Mouse (Mus musculus) fibroblast of lung, adult 2 months (primary cell): ENCODE data around the gene Mapkapk5.
"Not testable (repeated sequence)": the region's sequence is repeated elsewhere in the genome, so short reads cannot be mapped to it uniquely, and the experiment has no call there.

ENCODE experiments used
- DNase-seq: peaks from one replicate; pipeline ENCODE4 v3.0.0-alpha.2; 2011; ENCODE audit warnings: low read depth

Gene Mapkapk5

GRCm38 (mm10) chr5:121562436-121562835 is 16.7 kb upstream of the Mapkapk5 start:
- DNase-seq, result no peak

- DNase-seq, result no peak
Measured at GRCm38 (mm10) chr5:121549196-121549595, 3.5 kb upstream of the Mapkapk5 start.

GRCm38 (mm10) chr5:121547084-121547483 is 1.4 kb upstream of the Mapkapk5 start:
- DNase-seq, result no peak

- no peak for DNase-seq
Measured at GRCm38 (mm10) chr5:121546530-121546895, 808 bp upstream of the Mapkapk5 start.

- DNase-seq, result no peak
Measured at GRCm38 (mm10) chr5:121544910-121545792, 554 bp downstream of the Mapkapk5 start, which contains the start of the genes Adam1a and Gm42878. Adam1a (minus strand) TSS chr5:121545482. Gm42878 (minus strand) TSS chr5:121545482.

GRCm38 (mm10) chr5:121543370-121543769 is 2.3 kb downstream of the Mapkapk5 start:
- DNase-seq, result no peak

GRCm38 (mm10) chr5:121541235-121541634 is 4.5 kb downstream of the Mapkapk5 start:
- no peak for DNase-seq

GRCm38 (mm10) chr5:121540066-121540465 is 5.6 kb downstream of the Mapkapk5 start:
- no peak for DNase-seq

GRCm38 (mm10) chr5:121537588-121537987 is 8.1 kb downstream of the Mapkapk5 start:
- no peak for DNase-seq

- no peak for DNase-seq
Measured at GRCm38 (mm10) chr5:121536921-121537555, 8.7 kb downstream of the Mapkapk5 start.

GRCm38 (mm10) chr5:121535116-121535515 is 10.6 kb downstream of the Mapkapk5 start:
- DNase-seq, result no peak

GRCm38 (mm10) chr5:121534521-121534920 is 11.2 kb downstream of the Mapkapk5 start:
- DNase-seq, result no peak

- DNase-seq, result no peak
Measured at GRCm38 (mm10) chr5:121526961-121527360, 18.7 kb downstream of the Mapkapk5 start.

- DNase-seq, result no peak
Measured at GRCm38 (mm10) chr5:121526526-121526925, 19.2 kb downstream of the Mapkapk5 start.

GRCm38 (mm10) chr5:121525774-121526450 is 19.8 kb downstream of the Mapkapk5 start:
- no peak for DNase-seq

- DNase-seq, result not testable (repeated sequence)
Measured at GRCm38 (mm10) chr5:121519758-121520157, 25.9 kb downstream of the Mapkapk5 start.

GRCm38 (mm10) chr5:121518983-121519382 is 26.7 kb downstream of the Mapkapk5 start:
- DNase-seq, result no peak

GRCm38 (mm10) chr5:121510009-121510408 is 35.7 kb downstream of the Mapkapk5 start:
- no peak for DNase-seq

- DNase-seq, result no peak
Measured at GRCm38 (mm10) chr5:121506846-121507245, 38.9 kb downstream of the Mapkapk5 start.

GRCm38 (mm10) chr5:121503231-121503630 is 42.5 kb downstream of the Mapkapk5 start, which contains the start of gene Adam1b:
Adam1b (minus strand) TSS chr5:121503435.
- no peak for DNase-seq

- DNase-seq, result not testable (repeated sequence)
Measured at GRCm38 (mm10) chr5:121501424-121501996, 44.2 kb downstream of the Mapkapk5 start.

GRCm38 (mm10) chr5:121500719-121501118 is 45.0 kb downstream of the Mapkapk5 start:
- no peak for DNase-seq
